Mouse (Mus musculus): ENCODE results near the gene Vmn1r210.
"Not testable (repeated sequence)": the region's sequence is repeated elsewhere in the genome, so short reads cannot be mapped to it uniquely, and the experiment has no call there.

GRCm38 (mm10) chr13:22777300-22777699 is 53.8 kb downstream of the Vmn1r210 start, which contains the start of gene Vmn1r208:
- TF ChIP-seq CTCF, POLR2A (IDR thresholded peaks at IDR 0.05; ENCODE audit: insufficient read depth, low read depth, low read length): not testable (repeated sequence)
